Mouse (Mus musculus) embryonic facial prominence, embryonic 14.5 days (tissue): ENCODE measurements around the gene Hsd3b6. TPM values are rescaled to one million over a fixed set of nuclear protein-coding genes. Genes with fewer than 3 reads are reported as not detected.

Experiments used
- ATAC-seq: fragments of 200-750 bp; cut with Nextera tagmentation; 2 replicates; pipeline ENCODE4 v1.8.0; 2017; ENCODE audit warnings: low read depth, moderate number of reproducible peaks, moderate TSS enrichment
- DNase-seq: peaks from one replicate; pipeline ENCODE4 v3.0.0-alpha.2; 2015; ENCODE audit warnings: low spot score
- H3K27ac ChIP-seq: fragments of 300-500 bp; sonication (generic); replicated peaks from 2 replicates; pipeline ENCODE4 v1.5.1; 2014; ENCODE audit warnings: low read depth, mild to moderate bottlenecking, low read length, moderate library complexity
- H3K27me3 ChIP-seq: fragments of 300-500 bp; sonication (generic); replicated peaks from 2 replicates; pipeline ENCODE4 v1.6.1; 2014; ENCODE audit warnings: low read length; ENCODE audit not compliant: control insufficient read depth, insufficient read depth
- H3K36me3 ChIP-seq: fragments of 300-500 bp; sonication (generic); 2 replicates; pipeline ENCODE4 v1.6.1; 2014; ENCODE audit warnings: low read length, mixed read lengths; ENCODE audit not compliant: control insufficient read depth, insufficient read depth
- H3K4me1 ChIP-seq: fragments of 300-500 bp; sonication (generic); 2 replicates; pipeline ENCODE4 v1.6.1; 2014; ENCODE audit warnings: antibody characterized with exemption, low read length; ENCODE audit not compliant: control insufficient read depth, insufficient read depth
- H3K4me2 ChIP-seq: fragments of 300-500 bp; sonication (generic); 2 replicates; pipeline ENCODE4 v1.6.1; 2014; ENCODE audit warnings: low read depth, mild to moderate bottlenecking, low read length, moderate library complexity, mixed read lengths
- H3K4me3 ChIP-seq: fragments of 300-500 bp; sonication (generic); 2 replicates; pipeline ENCODE4 v1.5.1; 2014; ENCODE audit warnings: low read depth, mild to moderate bottlenecking, low read length
- H3K9ac ChIP-seq: fragments of 300-500 bp; sonication (generic); 2 replicates; pipeline ENCODE4 v1.6.1; 2014; ENCODE audit warnings: low read depth, mild to moderate bottlenecking, low read length, moderate library complexity, mixed read lengths
- H3K9me3 ChIP-seq: fragments of 300-500 bp; sonication (generic); 2 replicates; pipeline ENCODE4 v1.6.1; 2016; ENCODE audit warnings: low read length; ENCODE audit not compliant: control insufficient read depth
- WGBS: fragments of 180-500 bp; shearing (Covaris S2); extraction: QIAGEN DNeasy Blood & Tissue Kit; methylation state at CpG from one replicate; pipeline ENCODE4 v1.1.7; 2014; 5-methylcytosine and 5-hydroxymethylcytosine counted together
- polyA plus RNA-seq: library from polyadenylated mRNA; unstranded; fragments of >200 nt; fragmentation: Nextera tagmentation; extraction: Ambion mirVana; gene quantifications from 2 replicates; pipeline ENCODE4 v1.2.1, GENCODE M21; 2014

Hsd3b6 gene
- polyA plus RNA-seq, 1 experiment from 2014 or later, result 1.3 TPM

DNA sequence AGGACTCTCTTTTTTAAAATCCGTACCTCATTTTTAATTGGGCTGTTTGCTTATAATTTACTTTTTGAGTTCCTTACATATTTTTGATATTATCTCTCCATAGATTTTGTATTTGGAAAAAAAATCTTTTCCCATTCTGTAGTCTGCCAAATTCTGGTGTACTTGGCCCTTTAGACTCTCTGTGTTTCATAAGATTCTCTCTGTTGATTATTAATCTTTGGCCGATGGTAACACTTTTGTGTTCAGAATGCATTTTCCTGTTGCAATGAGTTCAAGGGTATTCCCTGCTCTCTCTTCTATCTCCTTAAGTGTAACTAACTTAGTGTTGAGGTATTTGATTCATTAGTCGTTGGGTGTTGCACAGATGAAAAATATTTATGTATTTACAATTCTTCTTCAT, 57.4 kb downstream of the Hsd3b6 start:
- ATAC-seq, result no peak
- WGBS, result 84% methylated on average over 3 of the region's 3 CpGs
- H3K4me3 ChIP-seq, result no peak overlapping the region

More for the DNA sequence above, 57.4 kb downstream of the Hsd3b6 start:
- H3K9me3 ChIP-seq, result no peaks in the 10 kb centered on the region
- no peaks in the 10 kb centered on the region for H3K4me1 ChIP-seq
- H3K4me2 ChIP-seq, result no peak overlapping the region
- no peaks in the 10 kb centered on the region for H3K27me3 ChIP-seq
- DNase-seq, result no peak
- H3K9ac ChIP-seq, result no peak overlapping the region
- no peak overlapping the region for H3K27ac ChIP-seq
- no peaks in the 10 kb centered on the region for H3K36me3 ChIP-seq

Other genes starting within 250 kb of the Hsd3b6 start
- not detected in 2 replicates for gene Gm10681, start 225.6 kb downstream of the Hsd3b6 start, polyA plus RNA-seq
- not detected in 2 replicates for gene Hsd3b5, start 184.2 kb downstream of the Hsd3b6 start, polyA plus RNA-seq
- gene Hsd3b2, start 89.9 kb downstream of the Hsd3b6 start, polyA plus RNA-seq, result 0.05 TPM in 1 of 2 replicates, not detected in the other
- not detected in 2 replicates for gene Hsd3b3, start 51.3 kb downstream of the Hsd3b6 start, polyA plus RNA-seq
- not detected in 2 replicates for gene Hsd3b1, start 45.4 kb upstream of the Hsd3b6 start, polyA plus RNA-seq
- not detected in 2 replicates for gene Hao2, start 78.8 kb upstream of the Hsd3b6 start, polyA plus RNA-seq